Mouse (Mus musculus): ENCODE measurements around the gene Gramd1c. TPM values are rescaled to one million over a fixed set of nuclear protein-coding genes. Genes with fewer than 3 reads are reported as not detected.
A peak's percentile ranks its signal among the peaks of the same experiment; 100 is the strongest.

The Gramd1c gene
- polyA plus RNA-seq, 1 experiment from 2014 or later: 5.6 TPM

GRCm38 (mm10) chr16:43933041-43933440 lies 130.1 kb downstream of the Gramd1c start:
- H3K9me3 ChIP-seq (ENCODE audit: control insufficient read depth, low read length): no peaks in the 10 kb centered on the region
- ATAC-seq (ENCODE audit: low FRiP score, low TSS enrichment): no peak
- no peaks in the 10 kb centered on the region for H3K36me3 ChIP-seq (ENCODE audit: control insufficient read depth, insufficient read depth, low read length)
- H3K27me3 ChIP-seq (ENCODE audit: control insufficient read depth, insufficient read depth, low read length): no peaks in the 10 kb centered on the region
- H3K4me2 ChIP-seq (replicated peaks; ENCODE audit: low read depth, low read length): no peak overlapping the region
- no peak overlapping the region for H3K9ac ChIP-seq (ENCODE audit: low read depth, low read length)
- H3K4me3 ChIP-seq (ENCODE audit: low read length): no peak overlapping the region
- no peak overlapping the region for H3K27ac ChIP-seq (ENCODE audit: low read depth, low read length)
- WGBS: 86% methylated on average over 6 of the region's 6 CpGs
- 0 out of 2 replicates have a peak, but pooled peaks cover 6% of the 10 kb centered on the region for H3K4me1 ChIP-seq (ENCODE audit: control insufficient read depth, insufficient read depth, low read length)

DNA sequence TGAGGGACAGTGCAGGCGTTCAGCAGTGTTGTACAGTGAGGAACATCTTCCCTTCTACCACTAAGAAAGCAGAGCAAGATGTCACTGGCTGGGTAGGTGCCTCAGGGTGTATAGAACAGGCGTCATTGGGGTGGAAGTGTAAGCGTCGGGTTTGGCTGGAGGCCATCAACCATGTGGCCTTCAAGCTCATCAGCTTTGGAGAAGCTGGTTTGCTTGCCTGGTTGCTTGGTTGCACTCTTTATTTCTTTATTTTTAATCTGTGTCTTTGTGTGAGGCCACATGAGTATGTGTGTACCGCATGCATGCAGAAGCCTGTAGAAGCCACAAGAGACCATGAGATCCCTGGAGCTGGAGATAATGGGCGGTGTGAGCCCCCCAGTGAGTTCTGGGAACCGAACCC lies 130.8 kb downstream of the Gramd1c start:
- no peak overlapping the region for H3K27ac ChIP-seq (ENCODE audit: low read depth, low read length)
- H3K9ac ChIP-seq (ENCODE audit: low read depth, low read length): no peak overlapping the region
- 84% methylated on average over 7 of the region's 7 CpGs for WGBS
- H3K4me2 ChIP-seq (replicated peaks; ENCODE audit: low read depth, low read length): no peak overlapping the region
- no peaks in the 10 kb centered on the region for H3K27me3 ChIP-seq (ENCODE audit: control insufficient read depth, insufficient read depth, low read length)
- H3K9me3 ChIP-seq (ENCODE audit: control insufficient read depth, low read length): no peaks in the 10 kb centered on the region
- H3K4me3 ChIP-seq (ENCODE audit: low read length): no peak overlapping the region
- no peak for ATAC-seq (ENCODE audit: low FRiP score, low TSS enrichment)
- 0 out of 2 replicates have a peak, but pooled peaks cover 6% of the 10 kb centered on the region for H3K4me1 ChIP-seq (ENCODE audit: control insufficient read depth, insufficient read depth, low read length)
- H3K36me3 ChIP-seq (ENCODE audit: control insufficient read depth, insufficient read depth, low read length): no peaks in the 10 kb centered on the region

GRCm38 (mm10) chr16:43931502-43931901 lies 131.6 kb downstream of the Gramd1c start:
- Histone ChIP-seq H3K36me3 (ENCODE audit: control insufficient read depth, insufficient read depth, low read length) (no peaks in the 10 kb centered on the region), H3K9ac (ENCODE audit: low read depth, low read length) (no peak overlapping the region), H3K4me1 (ENCODE audit: control insufficient read depth, insufficient read depth, low read length) (0 out of 2 replicates have a peak, but pooled peaks cover 6% of the 10 kb centered on the region), H3K27ac (ENCODE audit: low read depth, low read length) (no peak overlapping the region), H3K4me3 (ENCODE audit: low read length) (no peak overlapping the region), H3K4me2 (replicated peaks; ENCODE audit: low read depth, low read length) (no peak overlapping the region), H3K27me3 (ENCODE audit: control insufficient read depth, insufficient read depth, low read length) (no peaks in the 10 kb centered on the region), H3K9me3 (ENCODE audit: control insufficient read depth, low read length) (no peaks in the 10 kb centered on the region)
- ATAC-seq (ENCODE audit: low FRiP score, low TSS enrichment): peak; percentile 64; the same call in 1 of the 2 replicates
- WGBS: 33% methylated on average over 3 of the region's 3 CpGs

- Histone ChIP-seq H3K9ac (ENCODE audit: low read depth, low read length) (no peak overlapping the region), H3K4me2 (replicated peaks; ENCODE audit: low read depth, low read length) (no peak overlapping the region), H3K9me3 (ENCODE audit: control insufficient read depth, low read length) (no peaks in the 10 kb centered on the region), H3K27me3 (ENCODE audit: control insufficient read depth, insufficient read depth, low read length) (no peaks in the 10 kb centered on the region), H3K4me1 (ENCODE audit: control insufficient read depth, insufficient read depth, low read length) (0 out of 2 replicates have a peak, but pooled peaks cover 6% of the 10 kb centered on the region), H3K4me3 (ENCODE audit: low read length) (no peak overlapping the region), H3K36me3 (ENCODE audit: control insufficient read depth, insufficient read depth, low read length) (no peaks in the 10 kb centered on the region), H3K27ac (ENCODE audit: low read depth, low read length) (no peak overlapping the region)
- ATAC-seq (ENCODE audit: low FRiP score, low TSS enrichment): no peak
These were observed 132.6 kb downstream of the Gramd1c start for GRCm38 (mm10) chr16:43930577-43930976.

Small RNAs within 50 kb of the gene (microRNA-seq; reads per million reads assigned to microRNA genes)
- not detected for gene Mir3470b

Other genes with a start within 250 kb of the Gramd1c start
- gene Ccdc191, start 173.5 kb downstream of the Gramd1c start, polyA plus RNA-seq (2014; fragmentation: Nextera tagmentation; extraction: Ambion mirVana): 16.0 and 19.6 TPM in 2 replicates
- 29.3 and 46.2 TPM in 2 replicates for gene Qtrt2, start 136.5 kb downstream of the Gramd1c start, polyA plus RNA-seq (2014; fragmentation: Nextera tagmentation; extraction: Ambion mirVana)
- 0.81 and 1.6 TPM in 2 replicates for gene Zdhhc23, start 83.6 kb downstream of the Gramd1c start, polyA plus RNA-seq (2014; fragmentation: Nextera tagmentation; extraction: Ambion mirVana)
- 49.1 and 75.6 TPM in 2 replicates for gene Atp6v1a, start 76.4 kb upstream of the Gramd1c start, polyA plus RNA-seq (2014; fragmentation: Nextera tagmentation; extraction: Ambion mirVana)
- 70.9 and 77.4 TPM in 2 replicates for gene Naa50, start 76.5 kb upstream of the Gramd1c start, polyA plus RNA-seq (2014; fragmentation: Nextera tagmentation; extraction: Ambion mirVana)
- 5.7 and 6.6 TPM in 2 replicates for gene Usf3, start 109.9 kb upstream of the Gramd1c start, polyA plus RNA-seq (2014; fragmentation: Nextera tagmentation; extraction: Ambion mirVana)